Mouse (Mus musculus): ENCODE data around the gene Trf.
"Not testable (repeated sequence)": the region's sequence is repeated elsewhere in the genome, so short reads cannot be mapped to it uniquely, and the experiment has no call there.

The Trf gene

GRCm38 (mm10) chr9:103224721-103225120 lies 5.5 kb downstream of the Trf start:
- no peak for DNase-seq (ENCODE audit: low spot score)

- DNase-seq (ENCODE audit: low spot score): no peak
Observed at GRCm38 (mm10) chr9:103214281-103214680, 16.0 kb downstream of the Trf start.

DNA sequence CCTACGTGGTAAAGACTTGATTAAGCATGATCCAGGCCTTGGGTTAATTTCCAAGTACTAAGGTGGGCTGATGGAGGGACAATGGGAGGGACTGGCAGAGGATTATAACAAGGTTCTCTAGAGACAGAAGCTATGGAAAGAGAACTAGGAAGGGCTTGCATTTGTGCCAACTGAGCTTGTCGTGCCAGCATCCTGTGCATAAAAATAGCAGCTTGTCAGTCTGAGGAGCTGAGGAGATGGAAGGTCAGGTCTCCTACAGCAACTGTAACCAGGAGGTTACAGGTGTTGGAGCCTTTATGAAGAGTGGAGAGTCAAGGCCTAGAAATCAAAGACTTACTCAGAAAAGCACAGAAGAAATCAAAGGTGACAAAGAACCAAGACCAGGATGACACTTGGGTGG lies 16.6 kb downstream of the Trf start:
- DNase-seq (ENCODE audit: low spot score): no peak

- no peak for DNase-seq (ENCODE audit: low spot score)
Observed at GRCm38 (mm10) chr9:103212654-103213420, 17.4 kb downstream of the Trf start.

- DNase-seq (ENCODE audit: low spot score): no peak
Observed at GRCm38 (mm10) chr9:103208802-103209423, 21.3 kb downstream of the Trf start.

GRCm38 (mm10) chr9:103207846-103208245 lies 22.4 kb downstream of the Trf start:
- peak; percentile 71 for DNase-seq (ENCODE audit: low spot score)

DNA sequence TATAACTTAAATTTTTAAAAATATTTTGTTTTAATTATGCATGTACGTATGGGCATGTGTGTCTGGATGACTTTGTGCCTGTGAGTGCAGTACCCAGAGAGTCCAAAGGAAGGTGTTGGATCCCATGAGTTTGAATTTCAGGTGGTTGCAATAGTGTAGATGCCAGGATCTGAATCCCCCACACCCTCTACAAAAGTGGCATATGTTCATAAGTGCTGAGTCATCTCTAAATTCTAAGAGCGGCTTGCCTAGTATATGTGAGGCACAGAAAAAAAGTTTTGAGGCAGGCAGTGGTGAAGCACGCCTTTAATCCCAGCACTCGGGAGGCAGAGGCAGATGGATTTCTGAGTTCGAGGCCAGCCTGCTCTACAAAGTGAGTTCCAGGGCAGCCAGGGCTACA lies 24.5 kb downstream of the Trf start:
- DNase-seq (ENCODE audit: low spot score): no peak

GRCm38 (mm10) chr9:103201561-103202260 lies 28.5 kb downstream of the Trf start, which contains the start of gene Srprb:
TSS of gene Srprb (minus strand) at chr9:103202137.
- DNase-seq (ENCODE audit: low spot score): peak; percentile 89

DNA sequence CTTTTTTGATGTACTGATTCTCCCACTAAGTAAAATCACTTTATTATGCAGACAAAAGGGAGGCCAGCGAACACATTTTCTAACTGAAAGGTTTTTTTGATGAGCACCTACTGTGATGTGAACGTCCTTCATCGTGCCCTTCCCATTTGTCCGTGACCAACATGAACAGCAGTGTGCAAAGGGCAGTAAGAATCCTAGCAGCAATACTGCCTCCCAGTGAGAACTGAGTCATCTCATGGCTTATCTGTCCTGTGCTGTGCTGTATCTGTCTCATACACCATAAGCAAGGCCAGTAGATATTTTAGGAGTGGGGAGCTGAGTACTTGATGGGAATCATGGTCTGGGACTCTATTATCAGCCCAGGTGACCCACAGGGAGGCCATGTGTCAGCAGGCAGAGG lies 41.8 kb downstream of the Trf start:
- DNase-seq (ENCODE audit: low spot score): no peak

DNA sequence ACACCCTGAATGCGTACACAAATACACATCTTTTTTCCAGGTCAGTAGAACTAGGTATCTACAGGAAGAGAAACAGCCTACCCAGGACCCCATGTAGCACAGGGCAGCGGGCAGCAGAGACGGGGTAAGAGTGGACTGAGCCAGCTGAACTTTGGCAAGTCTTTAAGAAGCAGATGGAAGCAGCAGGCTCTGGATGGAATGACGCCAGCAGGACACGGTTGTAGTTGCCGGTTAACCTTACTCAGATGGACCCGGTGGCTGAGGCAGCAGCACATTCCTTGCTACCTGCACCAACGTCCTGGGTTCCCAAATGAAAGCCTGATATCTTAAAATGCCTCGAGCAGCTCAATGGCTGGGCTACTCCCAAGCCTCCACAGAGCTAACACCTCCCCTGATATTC lies 43.5 kb downstream of the Trf start:
- no peak for DNase-seq (ENCODE audit: low spot score)

- no peak for DNase-seq (ENCODE audit: low spot score)
Observed at GRCm38 (mm10) chr9:103185946-103186345, 44.3 kb downstream of the Trf start.

GRCm38 (mm10) chr9:103184855-103185254 lies 45.4 kb downstream of the Trf start:
- DNase-seq (ENCODE audit: low spot score): no peak

- DNase-seq (ENCODE audit: low spot score): no peak
Observed at GRCm38 (mm10) chr9:103181886-103182285, 48.4 kb downstream of the Trf start.

DNA sequence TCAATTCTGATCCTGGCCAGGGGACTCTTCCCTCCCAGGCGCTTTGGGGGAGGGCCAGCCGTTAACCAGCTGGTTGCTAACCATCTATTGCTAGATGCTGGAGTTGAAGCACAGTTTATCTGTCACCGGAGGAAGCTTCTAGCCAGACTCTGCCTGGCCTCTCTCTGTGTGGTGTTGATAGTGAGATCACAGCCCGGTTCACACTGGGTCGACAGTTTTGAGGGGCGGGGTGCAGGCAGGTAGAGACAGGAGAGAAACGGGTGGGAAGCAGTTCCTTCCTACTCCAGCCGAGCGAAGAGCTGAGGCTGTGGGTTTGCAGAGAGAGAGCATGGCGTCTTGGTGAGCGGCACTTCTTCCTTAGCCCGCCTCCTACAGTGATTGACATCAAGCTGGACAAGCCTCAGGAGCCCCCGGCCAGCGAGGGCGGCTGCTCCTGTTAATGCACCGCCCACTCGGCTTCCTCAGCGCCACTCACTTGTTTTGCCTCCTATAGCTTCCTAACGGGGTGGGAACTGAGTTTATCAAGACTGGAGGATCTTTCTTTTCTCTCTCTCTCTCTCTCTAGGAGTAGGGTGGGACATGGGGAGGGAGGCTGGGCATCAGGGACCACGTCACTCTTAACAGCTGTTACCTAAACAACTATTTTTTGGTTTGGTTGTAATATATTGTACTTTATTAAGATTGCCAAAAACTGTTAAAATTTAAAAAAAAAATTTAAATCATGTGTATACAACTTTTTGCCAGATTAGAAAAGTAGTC lies 49.3 kb downstream of the Trf start:
- DNase-seq (ENCODE audit: low spot score): peak; percentile 73

GRCm38 (mm10) chr9:103180303-103180702 lies 49.9 kb downstream of the Trf start:
- DNase-seq (ENCODE audit: low spot score): no peak

DNA sequence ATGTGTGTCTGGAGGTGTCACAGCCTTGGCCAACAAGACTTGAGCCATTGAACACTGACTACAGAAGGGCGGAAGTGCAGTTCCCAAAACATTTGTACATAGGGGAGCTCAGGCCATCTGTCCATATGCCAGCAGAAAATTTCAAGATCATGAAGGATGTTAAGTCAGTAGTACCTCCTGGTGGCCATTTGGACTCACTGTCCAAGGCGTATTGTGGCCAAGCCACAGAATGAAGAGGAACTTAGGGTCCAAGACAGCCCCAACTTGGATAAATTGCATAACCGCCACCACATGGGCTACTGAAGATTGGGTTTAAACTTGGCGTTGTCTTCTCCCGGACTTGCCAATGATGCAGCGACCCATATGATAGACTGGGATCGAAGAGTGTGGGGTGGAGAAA lies 54.6 kb downstream of the Trf start:
- DNase-seq (ENCODE audit: low spot score): no peak

GRCm38 (mm10) chr9:103174771-103175519 lies 55.3 kb downstream of the Trf start:
- DNase-seq (ENCODE audit: low spot score): no peak

- DNase-seq (ENCODE audit: low spot score): no peak
Observed at GRCm38 (mm10) chr9:103168771-103169170, 61.5 kb downstream of the Trf start.

GRCm38 (mm10) chr9:103168046-103168445 lies 62.2 kb downstream of the Trf start:
- DNase-seq (ENCODE audit: low spot score): no peak

DNA sequence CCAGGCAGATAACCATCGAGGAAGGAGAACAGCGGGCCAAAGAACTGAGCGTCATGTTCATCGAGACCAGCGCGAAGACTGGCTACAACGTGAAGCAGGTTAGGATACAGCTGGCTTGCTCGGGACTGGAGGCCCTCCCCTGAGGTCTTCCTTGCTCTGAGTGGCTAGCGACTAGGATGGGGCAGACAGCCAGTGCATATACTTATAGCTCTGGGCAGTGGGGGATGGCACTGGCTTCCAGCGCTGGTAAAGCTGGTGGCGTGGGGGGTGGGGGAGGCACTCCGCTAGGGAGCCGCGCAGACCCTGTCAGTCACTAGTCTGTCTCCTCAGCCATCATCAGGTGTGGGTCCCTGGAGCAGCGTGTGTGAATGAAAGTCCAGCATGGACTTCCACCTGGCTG lies 66.4 kb downstream of the Trf start:
- no peak for DNase-seq (ENCODE audit: low spot score)

DNA sequence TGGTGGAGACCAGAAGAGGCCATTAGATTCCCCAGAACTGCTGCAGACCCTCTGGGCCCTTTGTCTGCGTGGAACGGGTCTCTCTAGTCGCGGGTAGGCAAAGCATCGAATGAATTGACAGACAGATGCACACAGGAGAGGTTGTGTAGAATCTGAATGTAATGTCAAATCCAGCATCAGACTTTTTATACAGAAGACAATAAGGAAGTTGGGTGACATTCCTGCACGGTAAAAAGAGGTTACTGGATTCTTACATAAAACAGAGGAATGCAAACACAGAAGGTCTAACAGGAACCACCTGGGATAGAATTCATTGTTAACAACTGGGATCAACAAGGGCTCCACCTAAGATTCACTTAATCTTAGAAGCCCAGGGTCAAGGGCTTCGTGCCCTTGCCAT lies 75.1 kb downstream of the Trf start:
- DNase-seq (ENCODE audit: low spot score): not testable (repeated sequence)

DNA sequence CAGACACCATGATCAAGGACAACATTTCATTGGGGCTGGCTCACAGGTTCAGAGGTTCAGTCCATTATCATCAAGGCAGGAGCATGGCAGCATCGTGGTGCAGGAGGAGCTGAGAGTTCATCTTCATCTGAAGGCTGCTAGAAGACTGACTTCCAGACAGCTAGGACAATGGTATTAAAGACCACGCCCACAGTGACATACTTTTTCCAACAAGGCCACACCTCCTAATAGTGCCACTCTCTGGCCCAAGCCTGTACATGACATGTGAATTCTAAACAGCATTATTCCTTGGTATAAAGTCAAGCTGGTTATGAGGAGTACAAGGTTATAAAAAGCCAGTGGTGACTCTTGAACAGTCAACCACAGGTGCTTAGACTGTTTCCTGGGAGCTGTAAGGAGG lies 75.7 kb downstream of the Trf start:
- DNase-seq (ENCODE audit: low spot score): no peak

All from c-Kit-positive CD71-positive TER-119-positive erythroid progenitor cells, embryonic 14.5 days (primary cell).